Mouse (Mus musculus) left cerebral cortex, postnatal 25 days (tissue): ENCODE results near the gene Grip2. TPM values are rescaled to one million over a fixed set of nuclear protein-coding genes. Genes with fewer than 3 reads are reported as not detected.

ENCODE experiments used
- DNase-seq, 2 experiments: peaks; one replicate each; pipeline ENCODE4 v3.0.0; 2022; ENCODE audit warnings: low spot score in 2 of 2, mixed read lengths in 1 of 2
- intact Hi-C: fragments of 180-260 bp; cut with DNase I; formaldehyde crosslinking; loops from one replicate; pipeline ENCODE4 v1.15.1; 2025
- total RNA-seq, 2 experiments: library from RNA; stranded (reverse); gene quantifications; 2 replicates each; pipeline ENCODE4 v1.2.3; 2021

The Grip2 gene
- total RNA-seq, 2 experiments from 2014 or later: 15.9 to 17.3 TPM

GRCm38 (mm10) chr6:91741046-91741445 lies 86.0 kb downstream of the Grip2 start:
- peak; percentile 54 to 59 for DNase-seq
- intact Hi-C loops: loop anchor here (1.0 to 2.0 kb wide), 2 partner anchors 165 to 214 kb away; no protein-coding TSS in a partner anchor

GRCm38 (mm10) chr6:91738058-91738457 lies 89.0 kb downstream of the Grip2 start:
- no peak for DNase-seq
- intact Hi-C loops: no loop called here

GRCm38 (mm10) chr6:91737451-91737850 lies 89.6 kb downstream of the Grip2 start:
- intact Hi-C loops: no loop called here
- no peak for DNase-seq

GRCm38 (mm10) chr6:91736471-91736870 lies 90.6 kb downstream of the Grip2 start:
- DNase-seq: no peak
- intact Hi-C loops: no loop called here

- intact Hi-C loops: no loop called here
- peak in 1 of 2 experiments; percentile 40 for DNase-seq
Measured at GRCm38 (mm10) chr6:91732138-91732537, 94.9 kb downstream of the Grip2 start.

GRCm38 (mm10) chr6:91729677-91730127 lies 97.3 kb downstream of the Grip2 start:
- DNase-seq: peak in 1 of 2 experiments; percentile 53
- intact Hi-C loops: no loop called here

- no peak for DNase-seq
- intact Hi-C loops: no loop called here
Measured at GRCm38 (mm10) chr6:91728939-91729619, 98.0 kb downstream of the Grip2 start.

GRCm38 (mm10) chr6:91727361-91727760 lies 99.7 kb downstream of the Grip2 start:
- intact Hi-C loops: no loop called here
- no peak for DNase-seq

- intact Hi-C loops: no loop called here
- DNase-seq: no peak
Measured at GRCm38 (mm10) chr6:91721215-91721701, 105.8 kb downstream of the Grip2 start.

GRCm38 (mm10) chr6:91720588-91721214 lies 106.3 kb downstream of the Grip2 start:
- intact Hi-C loops: no loop called here
- no peak for DNase-seq

GRCm38 (mm10) chr6:91719865-91720533 lies 107.1 kb downstream of the Grip2 start:
- peak; percentile 54 to 87 for DNase-seq
- intact Hi-C loops: loop anchor here (2.0 kb wide), 1 partner anchor 35 kb away; the partner anchor contains the start of gene Slc6a6

GRCm38 (mm10) chr6:91719042-91719747 lies 107.9 kb downstream of the Grip2 start:
- DNase-seq: peak; percentile 62 to 86
- intact Hi-C loops: loop anchor here (2.0 kb wide), 1 partner anchor 34 kb away; the partner anchor contains the start of gene Slc6a6

GRCm38 (mm10) chr6:91718603-91719002 lies 108.4 kb downstream of the Grip2 start:
- intact Hi-C loops: loop anchor here (2.0 kb wide), 1 partner anchor 34 kb away; the partner anchor contains the start of gene Slc6a6
- no peak for DNase-seq

GRCm38 (mm10) chr6:91718067-91718466 lies 109.0 kb downstream of the Grip2 start:
- DNase-seq: no peak
- intact Hi-C loops: loop anchor here (2.0 kb wide), 1 partner anchor 33 kb away; the partner anchor contains the start of gene Slc6a6

- no peak for DNase-seq
- intact Hi-C loops: no loop called here
Measured at GRCm38 (mm10) chr6:91715988-91716810, 110.9 kb downstream of the Grip2 start.

GRCm38 (mm10) chr6:91715023-91715422 lies 112.0 kb downstream of the Grip2 start:
- DNase-seq: no peak
- intact Hi-C loops: no loop called here

- intact Hi-C loops: no loop called here
- no peak for DNase-seq
Measured at GRCm38 (mm10) chr6:91713370-91713896, 113.6 kb downstream of the Grip2 start.

- intact Hi-C loops: no loop called here
- peak in 1 of 2 experiments; percentile 61 for DNase-seq
Measured at GRCm38 (mm10) chr6:91712855-91713331, 114.2 kb downstream of the Grip2 start.
